In genomic region chr10:68589530-68590252, GRCm38 (mm10) we compare ENCODE assay signal across 14 mouse cellular contexts. TPM values are rescaled to one million over a fixed set of nuclear protein-coding genes. Genes with fewer than 3 reads are reported as not detected.
A peak's percentile ranks its signal among the peaks of the same experiment; 100 is the strongest.
DNase-seq lines count a peak whose midpoint lies in the region; ATAC-seq and TF ChIP-seq lines count a peak whose summit lies in the region.
"Had no signal": no experiment of that assay in that cellular context is flagged by ENCODE, and none has a peak within 500 bp of the region (broad histone marks: within the 10 kb centered on the region; RNA-seq: fewer than 3 reads in every experiment).

No protein-coding gene starts in this region.

- H3K27ac ChIP-seq in forebrain, embryonic 12.5 days: no peak overlapping the region
- no peak overlapping the region for H3K27ac ChIP-seq in forebrain, embryonic 10.5 days
- H3K27ac ChIP-seq in limb, embryonic 12.5 days: 0 out of 2 replicates have a peak overlapping the region, but pooled peaks have one; percentile 26
- H3K27ac ChIP-seq in limb, embryonic 10.5 days: no peak overlapping the region
- H3K27ac ChIP-seq in limb, embryonic 13.5 days: no peak overlapping the region
- H3K27ac ChIP-seq: heart, embryonic 13.5 days; kidney, postnatal 0 days; neural tube, embryonic 15.5 days had no signal

- DNase-seq in forebrain, embryonic 10.5 days (ENCODE audit: extremely low spot score, low spot score): no peak
- DNase-seq in limb, embryonic 10.5 days (ENCODE audit: low spot score): no peak
- peak; percentile 88 for DNase-seq in brain, embryonic 14.5 days (ENCODE audit: low read depth)
- DNase-seq in frontal cortex, postnatal 25 days (ENCODE audit: low spot score in 2 of 2): no peak
- DNase-seq in MN1 (ENCODE audit: low spot score): no peak
- DNase-seq: cerebellum, adult 11-12 months; left cerebral cortex, postnatal 4 days; thymus, adult 18-20 months had no signal

- TF ChIP-seq CTCF in brain, embryonic 14.5 days (IDR thresholded peaks at IDR 0.05; ENCODE audit: borderline replicate concordance, extremely low read depth, insufficient read depth, insufficient read length): no peak

- no peaks in the 10 kb centered on the region for H3K9me3 ChIP-seq in forebrain, embryonic 12.5 days
- no peaks in the 10 kb centered on the region for H3K9me3 ChIP-seq in forebrain, embryonic 10.5 days
- no peaks in the 10 kb centered on the region for H3K9me3 ChIP-seq in limb, embryonic 12.5 days
- H3K9me3 ChIP-seq in limb, embryonic 10.5 days (replicated peaks): no peaks in the 10 kb centered on the region
- no peaks in the 10 kb centered on the region for H3K9me3 ChIP-seq in limb, embryonic 13.5 days
- H3K9me3 ChIP-seq: heart, embryonic 13.5 days; neural tube, embryonic 15.5 days had no signal

- ATAC-seq in forebrain, embryonic 12.5 days (ENCODE audit: low FRiP score): peak; percentile 41; the same call in 1 of the 2 replicates
- ATAC-seq in limb, embryonic 12.5 days (ENCODE audit: insufficient number of reproducible peaks, insufficient read depth, low FRiP score, low TSS enrichment, low read depth): no peak
- ATAC-seq in limb, embryonic 13.5 days (ENCODE audit: low FRiP score, low read depth): peak; percentile 59; the same call in 1 of the 2 replicates

- 66% methylated on average over 11 of the region's 11 CpGs for WGBS in forebrain, embryonic 12.5 days
- 94% methylated on average over 11 of the region's 11 CpGs for WGBS in forebrain, embryonic 10.5 days
- WGBS in limb, embryonic 12.5 days: 62% methylated on average over 11 of the region's 11 CpGs
- 90% methylated on average over 11 of the region's 11 CpGs for WGBS in limb, embryonic 10.5 days
- 33% methylated on average over 11 of the region's 11 CpGs for WGBS in limb, embryonic 13.5 days

- no peaks in the 10 kb centered on the region for H3K4me1 ChIP-seq in forebrain, embryonic 12.5 days
- no peaks in the 10 kb centered on the region for H3K4me1 ChIP-seq in forebrain, embryonic 10.5 days
- no peaks in the 10 kb centered on the region for H3K4me1 ChIP-seq in limb, embryonic 12.5 days (replicated peaks)
- no peaks in the 10 kb centered on the region for H3K4me1 ChIP-seq in limb, embryonic 10.5 days
- H3K4me1 ChIP-seq in limb, embryonic 13.5 days: no peaks in the 10 kb centered on the region; the same call in 1 of the 2 replicates
- H3K4me1 ChIP-seq: heart, embryonic 13.5 days; neural tube, embryonic 15.5 days had no signal

- no peak for TF ChIP-seq POLR2A in brain, embryonic 14.5 days (IDR thresholded peaks at IDR 0.05; ENCODE audit: borderline replicate concordance, extremely low read depth, insufficient read depth, insufficient read length, poor library complexity, severe bottlenecking)

- H3K36me3 ChIP-seq in forebrain, embryonic 12.5 days (replicated peaks): no peaks in the 10 kb centered on the region
- no peaks in the 10 kb centered on the region for H3K36me3 ChIP-seq in forebrain, embryonic 10.5 days (replicated peaks)
- H3K36me3 ChIP-seq in limb, embryonic 12.5 days: no peaks in the 10 kb centered on the region
- no peaks in the 10 kb centered on the region for H3K36me3 ChIP-seq in limb, embryonic 10.5 days
- H3K36me3 ChIP-seq in limb, embryonic 13.5 days: no peaks in the 10 kb centered on the region
- H3K36me3 ChIP-seq: heart, embryonic 13.5 days; neural tube, embryonic 15.5 days had no signal

- no peak overlapping the region for H3K4me3 ChIP-seq in forebrain, embryonic 12.5 days (replicated peaks)
- no peak overlapping the region for H3K4me3 ChIP-seq in forebrain, embryonic 10.5 days
- no peak overlapping the region for H3K4me3 ChIP-seq in limb, embryonic 12.5 days (replicated peaks)
- no peak overlapping the region for H3K4me3 ChIP-seq in limb, embryonic 10.5 days
- no peak overlapping the region for H3K4me3 ChIP-seq in limb, embryonic 13.5 days
- H3K4me3 ChIP-seq: heart, embryonic 13.5 days; neural tube, embryonic 15.5 days had no signal

- H3K9ac ChIP-seq in forebrain, embryonic 12.5 days: no peak overlapping the region
- H3K9ac ChIP-seq in limb, embryonic 12.5 days (replicated peaks): no peak overlapping the region
- no peak overlapping the region for H3K9ac ChIP-seq in limb, embryonic 13.5 days
- H3K9ac ChIP-seq: heart, embryonic 13.5 days; neural tube, embryonic 15.5 days had no signal

- H3K27me3 ChIP-seq in forebrain, embryonic 12.5 days: no peaks in the 10 kb centered on the region
- no peaks in the 10 kb centered on the region for H3K27me3 ChIP-seq in forebrain, embryonic 10.5 days (ENCODE audit: poor library complexity, severe bottlenecking)
- no peaks in the 10 kb centered on the region for H3K27me3 ChIP-seq in limb, embryonic 12.5 days
- no peaks in the 10 kb centered on the region for H3K27me3 ChIP-seq in limb, embryonic 10.5 days (ENCODE audit: low read depth, poor library complexity, severe bottlenecking)
- H3K27me3 ChIP-seq in limb, embryonic 13.5 days: no peaks in the 10 kb centered on the region
- H3K27me3 ChIP-seq: heart, embryonic 13.5 days; neural tube, embryonic 15.5 days had no signal

- H3K4me2 ChIP-seq in forebrain, embryonic 12.5 days: no peak overlapping the region
- H3K4me2 ChIP-seq in limb, embryonic 12.5 days: no peak overlapping the region
- H3K4me2 ChIP-seq in limb, embryonic 13.5 days (replicated peaks): no peak overlapping the region
- H3K4me2 ChIP-seq: heart, embryonic 13.5 days; neural tube, embryonic 15.5 days had no signal

RNA-seq across cellular contexts. Expression of gene Cabcoco1, which starts 48.0 kb away (rescaled TPM):
- 0.36 and 0.38 TPM in 2 replicates for polyA plus RNA-seq in forebrain, embryonic 12.5 days (2016; fragmentation: Nextera tagmentation; extraction: Ambion mirVana)
- polyA plus RNA-seq in forebrain, embryonic 10.5 days (2016; fragmentation: Nextera tagmentation; extraction: Ambion mirVana): not detected in 2 replicates
- 1.6 and 1.9 TPM in 2 replicates for polyA plus RNA-seq in limb, embryonic 12.5 days (2016; fragmentation: Nextera tagmentation; extraction: Ambion mirVana)
- polyA plus RNA-seq in limb, embryonic 10.5 days (2016; fragmentation: Nextera tagmentation; extraction: Ambion mirVana): 0.25 and 0.43 TPM in 2 replicates
- polyA plus RNA-seq in brain, embryonic 14.5 days (2012; rRNA removed): 0.29 and 0.82 TPM in 2 replicates
- 1.1 and 1.6 TPM in 2 replicates for polyA plus RNA-seq in limb, embryonic 13.5 days (2015; fragmentation: Nextera tagmentation; extraction: Ambion mirVana)
